Mouse (Mus musculus): ENCODE results near the gene 2700081O15Rik. TPM values are rescaled to one million over a fixed set of nuclear protein-coding genes. Genes with fewer than 3 reads are reported as not detected.
"Not testable (repeated sequence)": the region's sequence is repeated elsewhere in the genome, so short reads cannot be mapped to it uniquely, and the experiment has no call there.

2700081O15Rik gene
- polyA plus RNA-seq, 1 experiment from 2014 or later: 15.4 TPM

- not testable (repeated sequence) for ATAC-seq (ENCODE audit: low FRiP score, low read depth); H3K4me3 ChIP-seq; H3K4me2 ChIP-seq (replicated peaks)
Observed at GRCm38 (mm10) chr19:7398898-7399297, 18.5 kb upstream of the 2700081O15Rik start.

GRCm38 (mm10) chr19:7400635-7401034 is 16.8 kb upstream of the 2700081O15Rik start:
- H3K4me3 ChIP-seq: no peak overlapping the region
- no peaks in the 10 kb centered on the region for H3K9me3 ChIP-seq
- H3K27ac ChIP-seq (replicated peaks): no peak overlapping the region
- ATAC-seq (ENCODE audit: low FRiP score, low read depth): no peak
- H3K27me3 ChIP-seq: peaks cover 9% of the 10 kb centered on the region; the same call in 1 of the 2 replicates
- no peaks in the 10 kb centered on the region for H3K36me3 ChIP-seq
- no peak overlapping the region for H3K4me2 ChIP-seq (replicated peaks)
- H3K9ac ChIP-seq (replicated peaks): no peak overlapping the region
- no peaks in the 10 kb centered on the region for H3K4me1 ChIP-seq
- 85% methylated on average over 11 of the region's 11 CpGs for WGBS

More at GRCm38 (mm10) chr19:7398898-7399297, 18.5 kb upstream of the 2700081O15Rik start:
- H3K27ac ChIP-seq (replicated peaks); H3K36me3 ChIP-seq; H3K4me1 ChIP-seq; H3K9me3 ChIP-seq; H3K9ac ChIP-seq (replicated peaks); H3K27me3 ChIP-seq: not testable (repeated sequence)
- WGBS: 39% methylated on average over 24 of the region's 24 CpGs

- no peak overlapping the region for H3K9ac ChIP-seq (replicated peaks)
- H3K27ac ChIP-seq (replicated peaks): no peak overlapping the region
- H3K27me3 ChIP-seq: peaks cover 3% of the 10 kb centered on the region; the same call in 1 of the 2 replicates
- H3K36me3 ChIP-seq: no peaks in the 10 kb centered on the region
- H3K4me3 ChIP-seq: no peak overlapping the region
- 0 out of 2 replicates have a peak, but pooled peaks cover 3% of the 10 kb centered on the region for H3K9me3 ChIP-seq
- no peak overlapping the region for H3K4me2 ChIP-seq (replicated peaks)
- WGBS: 82% methylated on average over 9 of the region's 9 CpGs
- no peaks in the 10 kb centered on the region for H3K4me1 ChIP-seq
- ATAC-seq (ENCODE audit: low FRiP score, low read depth): no peak
Observed at GRCm38 (mm10) chr19:7404623-7405229, 12.7 kb upstream of the 2700081O15Rik start.

GRCm38 (mm10) chr19:7412361-7412760 is 5.1 kb upstream of the 2700081O15Rik start:
- 59% methylated on average over 2 of the region's 2 CpGs for WGBS
- peaks cover 12% of the 10 kb centered on the region for H3K4me1 ChIP-seq
- no peak overlapping the region for H3K27ac ChIP-seq (replicated peaks)
- no peak overlapping the region for H3K4me2 ChIP-seq (replicated peaks)
- H3K4me3 ChIP-seq: no peak overlapping the region
- ATAC-seq (ENCODE audit: low FRiP score, low read depth): no peak
- H3K9me3 ChIP-seq: 0 out of 2 replicates have a peak, but pooled peaks cover 3% of the 10 kb centered on the region
- H3K36me3 ChIP-seq: no peaks in the 10 kb centered on the region
- peaks cover 5% of the 10 kb centered on the region; the same call in 1 of the 2 replicates for H3K27me3 ChIP-seq
- H3K9ac ChIP-seq (replicated peaks): no peak overlapping the region

GRCm38 (mm10) chr19:7415916-7416833 is 1.2 kb upstream of the 2700081O15Rik start:
- Histone ChIP-seq H3K4me1 (peaks cover 37% of the 10 kb centered on the region), H3K27ac (replicated peaks) (peak overlapping the region; percentile 98), H3K27me3 (peaks cover 5% of the 10 kb centered on the region; the same call in 1 of the 2 replicates), H3K9ac (replicated peaks) (peak overlapping the region; percentile 100), H3K9me3 (no peaks in the 10 kb centered on the region), H3K4me3 (peak overlapping the region; percentile 78), H3K4me2 (replicated peaks) (peak overlapping the region; percentile 83), H3K36me3 (peaks cover 13% of the 10 kb centered on the region)
- no peak for ATAC-seq (ENCODE audit: low FRiP score, low read depth)
- 32% methylated on average over 22 of the region's 22 CpGs for WGBS

GRCm38 (mm10) chr19:7417911-7418849 is 755 bp downstream of the 2700081O15Rik start:
- Histone ChIP-seq H3K27me3 (peaks cover 5% of the 10 kb centered on the region; the same call in 1 of the 2 replicates), H3K9me3 (no peaks in the 10 kb centered on the region), H3K27ac (replicated peaks) (peak overlapping the region; percentile 98), H3K4me2 (replicated peaks) (peak overlapping the region; percentile 80), H3K9ac (replicated peaks) (peak overlapping the region; percentile 100), H3K4me3 (peak overlapping the region; percentile 78), H3K4me1 (peaks cover 57% of the 10 kb centered on the region), H3K36me3 (peaks cover 32% of the 10 kb centered on the region)
- ATAC-seq (ENCODE audit: low FRiP score, low read depth): peak; percentile 53
- WGBS: under 1% methylated on average over 31 of the region's 59 CpGs

GRCm38 (mm10) chr19:7419134-7419533 is 1.7 kb downstream of the 2700081O15Rik start:
- Histone ChIP-seq H3K27me3 (peaks cover 5% of the 10 kb centered on the region; the same call in 1 of the 2 replicates), H3K9me3 (no peaks in the 10 kb centered on the region), H3K4me1 (peaks cover 67% of the 10 kb centered on the region), H3K4me3 (peak overlapping the region; percentile 78), H3K36me3 (peaks cover 34% of the 10 kb centered on the region), H3K9ac (replicated peaks) (peak overlapping the region; percentile 100), H3K27ac (replicated peaks) (peak overlapping the region; percentile 98), H3K4me2 (replicated peaks) (peak overlapping the region; percentile 80)
- ATAC-seq (ENCODE audit: low FRiP score, low read depth): no peak
- 28% methylated on average over 6 of the region's 6 CpGs for WGBS

GRCm38 (mm10) chr19:7420108-7420507 is 2.7 kb downstream of the 2700081O15Rik start:
- 61% methylated on average over 12 of the region's 12 CpGs for WGBS
- Histone ChIP-seq H3K9me3 (no peaks in the 10 kb centered on the region), H3K4me2 (replicated peaks) (peak overlapping the region; percentile 80), H3K36me3 (peaks cover 40% of the 10 kb centered on the region), H3K27ac (replicated peaks) (peak overlapping the region; percentile 98), H3K27me3 (peaks cover 5% of the 10 kb centered on the region; the same call in 1 of the 2 replicates), H3K4me3 (peak overlapping the region; percentile 78), H3K4me1 (peaks cover 76% of the 10 kb centered on the region), H3K9ac (replicated peaks) (peak overlapping the region; percentile 100)
- no peak for ATAC-seq (ENCODE audit: low FRiP score, low read depth)

GRCm38 (mm10) chr19:7420841-7421601 is 3.6 kb downstream of the 2700081O15Rik start:
- peak overlapping the region; percentile 79 for H3K27ac ChIP-seq (replicated peaks)
- no peaks in the 10 kb centered on the region for H3K9me3 ChIP-seq
- peaks cover 71% of the 10 kb centered on the region for H3K4me1 ChIP-seq
- H3K9ac ChIP-seq (replicated peaks): peak overlapping the region; percentile 100
- no peak for ATAC-seq (ENCODE audit: low FRiP score, low read depth)
- WGBS: 43% methylated on average over 27 of the region's 27 CpGs
- H3K4me2 ChIP-seq (replicated peaks): peak overlapping the region; percentile 80
- peak overlapping the region; percentile 40 for H3K4me3 ChIP-seq
- H3K36me3 ChIP-seq: peaks cover 48% of the 10 kb centered on the region
- H3K27me3 ChIP-seq: 0 out of 2 replicates have a peak, but pooled peaks cover under 1% of the 10 kb centered on the region

- H3K27ac ChIP-seq (replicated peaks): peak overlapping the region; percentile 79
- peak overlapping the region; percentile 80 for H3K4me2 ChIP-seq (replicated peaks)
- no peaks in the 10 kb centered on the region for H3K9me3 ChIP-seq
- peak; percentile 57 for ATAC-seq (ENCODE audit: low FRiP score, low read depth)
- H3K4me1 ChIP-seq: peaks cover 64% of the 10 kb centered on the region
- H3K4me3 ChIP-seq: peak overlapping the region; percentile 40
- WGBS: 9% methylated on average over 44 of the region's 48 CpGs
- no peaks in the 10 kb centered on the region for H3K27me3 ChIP-seq
- H3K9ac ChIP-seq (replicated peaks): peak overlapping the region; percentile 100
- peaks cover 57% of the 10 kb centered on the region for H3K36me3 ChIP-seq
Observed at GRCm38 (mm10) chr19:7421602-7422591, 4.5 kb downstream of the 2700081O15Rik start.

All from midbrain, embryonic 12.5 days (tissue).